In genomic region chr2:30495909-30496861, GRCm38 (mm10) we compare ENCODE assay signal across 8 mouse cellular contexts. TPM values are rescaled to one million over a fixed set of nuclear protein-coding genes. Genes with fewer than 3 reads are reported as not detected.
DNase-seq lines count a peak whose midpoint lies in the region; ATAC-seq and TF ChIP-seq lines count a peak whose summit lies in the region.

No protein-coding gene starts in this region.

- peaks cover 5% of the 10 kb centered on the region for H3K27me3 ChIP-seq in CH12.LX (replicated peaks)
- no peaks in the 10 kb centered on the region for H3K27me3 ChIP-seq in forebrain, postnatal 0 days (ENCODE audit: insufficient read depth, low read length)
- H3K27me3 ChIP-seq in neural tube, embryonic 13.5 days: no peaks in the 10 kb centered on the region

- no peak for TF ChIP-seq EP300 in CH12.LX (IDR thresholded peaks at IDR 0.05; ENCODE audit: low read length)

- no peaks in the 10 kb centered on the region for H3K36me3 ChIP-seq in CH12.LX (replicated peaks in 1 of 2; ENCODE audit: control insufficient read depth in 1 of 2, insufficient read depth in 1 of 2, low read length in 1 of 2)
- H3K36me3 ChIP-seq in forebrain, postnatal 0 days (ENCODE audit: insufficient read depth): no peaks in the 10 kb centered on the region
- no peaks in the 10 kb centered on the region for H3K36me3 ChIP-seq in neural tube, embryonic 13.5 days

- peak; percentile 99 for ATAC-seq in forebrain, postnatal 0 days
- ATAC-seq in neural tube, embryonic 13.5 days (ENCODE audit: low read depth): peak; percentile 98

- no peak overlapping the region for H3K9ac ChIP-seq in CH12.LX (ENCODE audit: insufficient read depth, low read depth)
- H3K9ac ChIP-seq in forebrain, postnatal 0 days: peak overlapping the region; percentile 19; the same call in 1 of the 2 replicates
- H3K9ac ChIP-seq in neural tube, embryonic 13.5 days: peak overlapping the region; percentile 4; the same call in 1 of the 2 replicates

- dilution Hi-C loops in CH12.LX (cut with MboI; ENCODE audit: extremely low pct_ligation_motif_present, extremely low pct_unique_long_range_greater_than_20kb, low sequenced_read_pairs): no loop called here

- no peak for TF ChIP-seq POLR2A in CH12.LX (IDR thresholded peaks at IDR 0.05; ENCODE audit: low read depth, low read length)

- TF ChIP-seq CTCF in CH12.LX (conservative IDR thresholded peaks at IDR 0.05 in 1 of 2, IDR thresholded peaks at IDR 0.05 in 1 of 2; ENCODE audit: low read depth in 2 of 2, low read length in 2 of 2): no peak
- TF ChIP-seq CTCF in forebrain, postnatal 0 days (IDR thresholded peaks at IDR 0.05; ENCODE audit: low read depth): no peak

- in situ Hi-C loops in CH12.LX (cut with MboI; ENCODE audit: low pct_ligation_motif_present, low pct_unique_long_range_greater_than_20kb, low sequenced_read_pairs): no loop called here

- peaks cover 19 to 25% of the 10 kb centered on the region in 2 experiments for H3K4me1 ChIP-seq in CH12.LX (ENCODE audit: control insufficient read depth in 1 of 2, insufficient read depth in 2 of 2)
- peaks cover 6% of the 10 kb centered on the region; the same call in 1 of the 2 replicates for H3K4me1 ChIP-seq in forebrain, postnatal 0 days (ENCODE audit: insufficient read depth)
- peaks cover 6% of the 10 kb centered on the region for H3K4me1 ChIP-seq in neural tube, embryonic 13.5 days (replicated peaks)

- WGBS in forebrain, postnatal 0 days: 26% methylated on average over 22 of the region's 22 CpGs
- WGBS in neural tube, embryonic 13.5 days: 29% methylated on average over 22 of the region's 22 CpGs

- no peak for TF ChIP-seq RAD21 in CH12.LX (IDR thresholded peaks at IDR 0.05; ENCODE audit: low read depth, low read length)

- no peak overlapping the region for H3K27ac ChIP-seq in CH12.LX (ENCODE audit: insufficient read depth, low read depth)
- 0 out of 2 replicates have a peak overlapping the region, but pooled peaks have one; percentile 41 for H3K27ac ChIP-seq in forebrain, postnatal 0 days (ENCODE audit: low read depth, low read length)
- H3K27ac ChIP-seq in neural tube, embryonic 13.5 days (replicated peaks): no peak overlapping the region; the same call in 1 of the 2 replicates

- peak; percentile 70 for DNase-seq in CH12.LX (ENCODE audit: extremely low read depth)
- DNase-seq in cerebellum, adult 11 months: peak; percentile 45
- peak; percentile 84 for DNase-seq in forebrain, postnatal 0 days
- DNase-seq in heart, postnatal 4 days: peak; percentile 74
- peak; percentile 51 to 73 for DNase-seq in layer of hippocampus, adult 18-20 months (ENCODE audit: low spot score in 2 of 2)
- DNase-seq in lung, adult 18-20 months: peak; percentile 75 to 80
- DNase-seq in thymus, adult 18-20 months: peak; percentile 10 to 26

- H3K79me2 ChIP-seq in CH12.LX (replicated peaks; ENCODE audit: control insufficient read depth, extremely low read depth, insufficient read depth, poor library complexity, severe bottlenecking): no peaks in the 10 kb centered on the region

- peak overlapping the region; percentile 7; the same call in 1 of the 2 replicates for H3K4me2 ChIP-seq in CH12.LX (ENCODE audit: insufficient read depth, low read depth, poor library complexity, severe bottlenecking)
- peak overlapping the region; percentile 59 for H3K4me2 ChIP-seq in forebrain, postnatal 0 days (ENCODE audit: low read depth)
- peak overlapping the region; percentile 54 for H3K4me2 ChIP-seq in neural tube, embryonic 13.5 days

- peaks cover 9% of the 10 kb centered on the region for H3K9me3 ChIP-seq in CH12.LX (replicated peaks; ENCODE audit: low read length)
- H3K9me3 ChIP-seq in forebrain, postnatal 0 days (ENCODE audit: low read length): no peaks in the 10 kb centered on the region
- H3K9me3 ChIP-seq in neural tube, embryonic 13.5 days: no peaks in the 10 kb centered on the region

- no peak overlapping the region for H3K4me3 ChIP-seq in CH12.LX (replicated peaks in 1 of 3; ENCODE audit: low read depth in 2 of 3, low read length in 2 of 3, poor library complexity in 1 of 3)
- H3K4me3 ChIP-seq in forebrain, postnatal 0 days (ENCODE audit: low read depth, low read length): peak overlapping the region; percentile 23
- H3K4me3 ChIP-seq in neural tube, embryonic 13.5 days: peak overlapping the region; percentile 32

TF ChIP-seq in CH12.LX, 34 proteins besides CTCF, POLR2A, EP300 and RAD21:
- TF ChIP-seq HCFC1 (IDR thresholded peaks at IDR 0.05; ENCODE audit: low read depth, low read length): peak; percentile 100
- no peak for TF ChIP-seq CHD1 (IDR thresholded peaks at IDR 0.05; ENCODE audit: low read depth, low read length)
- TF ChIP-seq TCF12 (IDR thresholded peaks at IDR 0.05; ENCODE audit: low read depth, low read length): peak; percentile 36; the same call in 1 of the 2 replicates
- peak; percentile 69 for TF ChIP-seq ELF1 (IDR thresholded peaks at IDR 0.05; ENCODE audit: low read depth, low read length)
- TF ChIP-seq MAX (IDR thresholded peaks at IDR 0.05; ENCODE audit: low read length): peak; percentile 93
- TF ChIP-seq NELFE (IDR thresholded peaks at IDR 0.05; ENCODE audit: low read depth, low read length): no peak
- TF ChIP-seq KAT2A (IDR thresholded peaks at IDR 0.05; ENCODE audit: insufficient replicate concordance, low read length): peak; percentile 99
- peak; percentile 39; the same call in 1 of the 2 replicates for TF ChIP-seq ZNF384 (IDR thresholded peaks at IDR 0.05; ENCODE audit: low read depth, low read length)
- peak; percentile 53 for TF ChIP-seq NRF1 (IDR thresholded peaks at IDR 0.05; ENCODE audit: low read depth, low read length)
- 0 out of 2 replicates have a peak, but pooled peaks have one; percentile 55 for TF ChIP-seq MAZ (IDR thresholded peaks at IDR 0.05; ENCODE audit: low read depth, low read length)
- peak; percentile 39; the same call in 1 of the 2 replicates for TF ChIP-seq ETS1 (conservative IDR thresholded peaks at IDR 0.05; ENCODE audit: low read depth, low read length)
- peak; percentile 41; the same call in 1 of the 2 replicates for TF ChIP-seq MEF2A (IDR thresholded peaks at IDR 0.05; ENCODE audit: borderline replicate concordance, low read depth, low read length)
- TF ChIP-seq MXI1 (IDR thresholded peaks at IDR 0.05; ENCODE audit: low read depth, low read length): peak; percentile 94
- TF ChIP-seq MYC (IDR thresholded peaks at IDR 0.05; ENCODE audit: low read depth, low read length): peak; percentile 95
- no peak for TF ChIP-seq ZKSCAN1 (IDR thresholded peaks at IDR 0.05; ENCODE audit: borderline replicate concordance, low read depth, low read length)
- no peak for TF ChIP-seq E2F4 (IDR thresholded peaks at IDR 0.05; ENCODE audit: insufficient replicate concordance, low read depth, low read length)
- peak; percentile 69 for TF ChIP-seq BHLHE40 (IDR thresholded peaks at IDR 0.05; ENCODE audit: low read depth, low read length)
- TF ChIP-seq JUND (conservative IDR thresholded peaks at IDR 0.05; ENCODE audit: low read depth, low read length): no peak
- TF ChIP-seq SIN3A (IDR thresholded peaks at IDR 0.05; ENCODE audit: low read length): 0 out of 2 replicates have a peak, but pooled peaks have one; percentile 63
- TF ChIP-seq USF1 (IDR thresholded peaks at IDR 0.05; ENCODE audit: low read depth, low read length): peak; percentile 70
- peak; percentile 74; the same call in 1 of the 2 replicates for TF ChIP-seq GABPA (IDR thresholded peaks at IDR 0.05; ENCODE audit: insufficient replicate concordance, low read depth, low read length)

RNA-seq across cellular contexts. Expression of gene Ier5l, which starts 22.2 kb away (rescaled TPM):
- total RNA-seq in CH12.LX (2012; rRNA removed) (0.98 and 1.1 TPM in 2 replicates), CH12.LX (2014; rRNA removed) (0.22 and 0.51 TPM in 2 replicates)
- 0.31 and 0.33 TPM in 2 replicates for polyA plus RNA-seq in CH12.LX (2012; ENCODE audit: insufficient read length, low read depth)
- 17.7 and 19.9 TPM in 2 replicates for total RNA-seq in forebrain, postnatal 0 days (2014; rRNA removed)
- 4.0 and 6.2 TPM in 2 replicates for polyA plus RNA-seq in forebrain, postnatal 0 days (2015; fragmentation: Nextera tagmentation; extraction: Ambion mirVana)
- 10 to 100 TPM; 10.7 to 12.1 TPM for total RNA-seq in heart, postnatal 4 days (2021)
- 10 to 100 TPM; 15.2 to 18.0 TPM for total RNA-seq in layer of hippocampus, adult 18-20 months (2021)
- 2.1 and 3.1 TPM in 2 replicates for polyA plus RNA-seq in neural tube, embryonic 13.5 days (2015; fragmentation: Nextera tagmentation; extraction: Ambion mirVana)

Comparison
In these comparisons a context has a peak if more than half of its experiments do, and no peak if none do; other contexts are left out.
1. DNase-seq: peak in every context shown above with its lines; median percentile 84 in forebrain, postnatal 0 days; 78 in lung, adult 18-20 months; 74 in heart, postnatal 4 days; 70 in CH12.LX; 62 in layer of hippocampus, adult 18-20 months; 45 in cerebellum, adult 11 months; 18 in thymus, adult 18-20 months.
2. H3K4me2 ChIP-seq: peak in every context shown above with its lines; median percentile 59 in forebrain, postnatal 0 days; 54 in neural tube, embryonic 13.5 days; 7 in CH12.LX.
3. H3K4me3 ChIP-seq: peak in forebrain, postnatal 0 days (single experiment) and neural tube, embryonic 13.5 days (single experiment); none in CH12.LX (0 of 3).